Mouse (Mus musculus): ENCODE measurements around the gene Acot4. TPM values are rescaled to one million over a fixed set of nuclear protein-coding genes. Genes with fewer than 3 reads are reported as not detected.
"Not testable (repeated sequence)": the region's sequence is repeated elsewhere in the genome, so short reads cannot be mapped to it uniquely, and the experiment has no call there.

Acot4 gene
- polyA plus RNA-seq, 1 experiment from 2014 or later, result 0.27 TPM

DNA sequence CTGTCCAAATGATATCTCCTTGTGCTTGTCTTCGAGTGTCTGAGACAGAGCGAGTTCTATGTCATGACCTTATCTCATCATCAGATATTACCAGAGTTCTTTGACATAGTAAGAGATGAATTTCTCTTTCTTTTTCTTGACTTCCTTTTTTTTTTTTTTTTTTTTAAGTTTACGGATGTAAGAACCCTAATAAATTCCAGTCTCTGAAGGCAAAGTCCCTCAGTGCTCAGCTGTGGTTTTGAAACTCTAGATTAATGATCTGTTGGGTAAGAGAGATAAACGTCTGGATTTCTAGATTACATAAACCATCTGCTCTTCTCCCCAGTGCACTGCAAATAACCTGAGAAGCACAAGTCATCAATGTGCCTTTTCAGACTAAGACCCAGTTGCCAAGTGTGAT lies 4.1 kb upstream of the Acot4 start:
- Histone ChIP-seq H3K27ac (replicated peaks) (no peak overlapping the region), H3K4me1 (no peaks in the 10 kb centered on the region), H3K4me2 (replicated peaks) (no peak overlapping the region), H3K27me3 (no peaks in the 10 kb centered on the region), H3K4me3 (no peak overlapping the region), H3K9ac (replicated peaks) (no peak overlapping the region), H3K9me3 (no peaks in the 10 kb centered on the region), H3K36me3 (no peaks in the 10 kb centered on the region)
- WGBS, result 90% methylated on average over 4 of the region's 4 CpGs
- no peak for ATAC-seq (replicated peaks)

DNA sequence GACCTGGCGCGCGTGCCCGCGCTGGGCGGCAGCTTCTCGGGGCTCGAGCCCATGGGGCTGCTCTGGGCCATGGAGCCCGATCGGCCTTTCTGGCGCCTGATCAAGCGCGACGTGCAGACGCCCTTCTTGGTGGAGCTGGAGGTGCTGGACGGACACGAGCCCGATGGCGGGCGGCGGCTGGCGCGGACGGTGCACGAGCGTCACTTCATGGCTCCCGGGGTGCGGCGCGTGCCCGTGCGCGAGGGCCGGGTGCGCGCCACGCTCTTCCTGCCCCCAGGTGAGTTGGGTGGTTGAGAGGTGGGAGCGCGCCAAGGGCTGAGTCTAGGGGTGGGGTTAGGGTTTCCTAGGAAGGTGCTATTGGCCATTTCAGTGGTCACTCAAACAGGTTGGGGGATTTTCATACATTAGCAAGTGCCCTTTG lies 522 bp downstream of the Acot4 start, which contains the start of gene Gm49366:
Gene Gm49366 (plus strand): TSS at position 245 of the 421 bp plus-strand sequence.
- WGBS, result 2% methylated on average over 36 of the region's 39 CpGs
- H3K4me3 ChIP-seq, result peak within 1 kb of the TSS; percentile 45
- not testable (repeated sequence) for ATAC-seq (replicated peaks)

GRCm38 (mm10) chr12:84042248-84042647 lies 4.1 kb downstream of the Acot4 start:
- 90% methylated on average over 5 of the region's 5 CpGs for WGBS

More for the DNA sequence above, 522 bp downstream of the Acot4 start, which contains the start of gene Gm49366:
- H3K27me3 ChIP-seq; H3K4me1 ChIP-seq; H3K27ac ChIP-seq (replicated peaks); H3K9me3 ChIP-seq; H3K36me3 ChIP-seq: not testable (repeated sequence)
- Histone ChIP-seq H3K9ac (replicated peaks) (peak within 1 kb of the TSS; percentile 48), H3K4me2 (replicated peaks) (peak within 1 kb of the TSS; percentile 64)

GRCm38 (mm10) chr12:84044045-84044444 lies 5.9 kb downstream of the Acot4 start:
- Histone ChIP-seq H3K4me2 (replicated peaks) (no peak overlapping the region), H3K36me3 (no peaks in the 10 kb centered on the region), H3K4me3 (no peak overlapping the region), H3K27ac (replicated peaks) (no peak overlapping the region), H3K9me3 (0 out of 2 replicates have a peak, but pooled peaks cover 4% of the 10 kb centered on the region), H3K4me1 (no peaks in the 10 kb centered on the region), H3K27me3 (no peaks in the 10 kb centered on the region), H3K9ac (replicated peaks) (no peak overlapping the region)
- WGBS, result 74% methylated on average over 2 of the region's 2 CpGs
- ATAC-seq (replicated peaks), result no peak

More at GRCm38 (mm10) chr12:84042248-84042647, 4.1 kb downstream of the Acot4 start:
- Histone ChIP-seq H3K27ac (replicated peaks) (no peak overlapping the region), H3K36me3 (no peaks in the 10 kb centered on the region), H3K27me3 (no peaks in the 10 kb centered on the region), H3K9ac (replicated peaks) (no peak overlapping the region), H3K9me3 (0 out of 2 replicates have a peak, but pooled peaks cover 4% of the 10 kb centered on the region), H3K4me3 (no peak overlapping the region), H3K4me2 (replicated peaks) (no peak overlapping the region), H3K4me1 (no peaks in the 10 kb centered on the region)
- no peak for ATAC-seq (replicated peaks)

- Histone ChIP-seq H3K4me2 (replicated peaks) (no peak overlapping the region), H3K4me1 (no peaks in the 10 kb centered on the region), H3K36me3 (no peaks in the 10 kb centered on the region), H3K9ac (replicated peaks) (no peak overlapping the region), H3K9me3 (no peaks in the 10 kb centered on the region), H3K27me3 (peaks cover under 1% of the 10 kb centered on the region; the same call in 1 of the 2 replicates), H3K27ac (replicated peaks) (no peak overlapping the region), H3K4me3 (no peak overlapping the region)
- ATAC-seq (replicated peaks), result no peak
- 90% methylated on average over 1 of the region's 1 CpGs for WGBS
These were observed 8.7 kb downstream of the Acot4 start for GRCm38 (mm10) chr12:84046906-84047305.

DNA sequence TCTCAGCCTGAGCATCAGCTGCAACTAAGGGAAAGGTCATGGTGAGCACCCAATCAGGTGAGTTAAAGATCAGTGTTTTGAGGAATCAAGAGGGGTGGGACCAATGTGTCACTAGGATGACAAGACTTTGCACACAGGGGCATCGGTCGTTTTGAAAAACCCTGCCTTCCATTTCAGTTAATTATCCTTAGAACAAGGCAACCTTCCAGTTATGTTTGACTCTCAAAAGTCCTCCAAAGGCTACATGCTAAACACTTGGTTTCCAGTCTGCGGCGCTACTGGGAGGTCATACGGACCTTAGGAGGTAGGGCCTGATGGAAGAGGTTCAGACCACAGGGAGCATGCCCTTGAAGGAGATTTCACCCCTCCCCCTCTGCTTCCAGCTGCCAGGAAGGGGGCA lies 12.6 kb downstream of the Acot4 start:
- H3K9ac ChIP-seq (replicated peaks); H3K4me3 ChIP-seq; H3K4me1 ChIP-seq; ATAC-seq (replicated peaks); H3K36me3 ChIP-seq; H3K27ac ChIP-seq (replicated peaks); H3K9me3 ChIP-seq; H3K4me2 ChIP-seq (replicated peaks): not testable (repeated sequence)
- peaks cover 14% of the 10 kb centered on the region; the same call in 1 of the 2 replicates for H3K27me3 ChIP-seq
- 84% methylated on average over 5 of the region's 5 CpGs for WGBS

DNA sequence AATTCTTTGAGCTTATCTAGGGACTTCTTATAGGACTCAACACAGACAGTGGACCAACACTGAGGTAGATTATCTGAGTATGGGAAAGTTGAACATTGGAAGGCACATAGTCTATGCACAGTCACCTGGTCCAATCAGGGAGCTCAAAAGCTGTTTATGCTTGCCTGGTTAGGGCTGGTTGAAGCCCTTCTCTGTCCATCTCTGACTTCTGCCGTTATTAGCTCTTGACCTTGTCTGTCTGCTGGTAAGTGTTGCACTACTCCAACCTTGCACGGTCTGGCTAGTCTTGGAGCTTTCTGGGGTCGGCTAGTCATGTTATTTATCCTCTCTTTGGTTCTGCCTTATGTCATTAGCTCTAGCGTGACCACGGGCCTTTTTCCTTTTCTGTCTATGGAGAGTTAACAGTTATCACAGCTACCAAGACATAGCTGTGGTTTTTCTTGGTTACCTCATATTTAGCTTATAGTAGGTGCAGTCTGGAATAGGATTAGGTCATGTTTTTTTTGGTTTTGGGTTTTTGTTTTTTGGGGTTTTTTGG lies 13.8 kb downstream of the Acot4 start, which contains the start of gene Acot3:
Gene Acot3 (plus strand): TSS at position 208 of the 538 bp plus-strand sequence.
- peaks cover 6% of the 10 kb centered on the region for H3K4me1 ChIP-seq
- H3K4me3 ChIP-seq, result peak within 1 kb of the TSS; percentile 46
- WGBS, result 88% methylated on average over 5 of the region's 5 CpGs
- ATAC-seq (replicated peaks), result no peak
- H3K27me3 ChIP-seq, result peaks cover 14% of the 10 kb centered on the region; the same call in 1 of the 2 replicates
- H3K4me2 ChIP-seq (replicated peaks), result peak within 1 kb of the TSS; percentile 73; the same call in 1 of the 2 replicates
- H3K9me3 ChIP-seq, result no peaks in the 10 kb centered on the region
- no peak within 1 kb of the TSS for H3K27ac ChIP-seq (replicated peaks)
- H3K9ac ChIP-seq (replicated peaks), result no peak within 1 kb of the TSS
- H3K36me3 ChIP-seq, result no peaks in the 10 kb centered on the region

GRCm38 (mm10) chr12:84052609-84053008 lies 14.4 kb downstream of the Acot4 start:
- ATAC-seq (replicated peaks), result no peak
- Histone ChIP-seq H3K27ac (replicated peaks) (no peak overlapping the region), H3K4me1 (peaks cover 6% of the 10 kb centered on the region), H3K9me3 (no peaks in the 10 kb centered on the region), H3K27me3 (peaks cover 14% of the 10 kb centered on the region; the same call in 1 of the 2 replicates), H3K4me3 (no peak overlapping the region), H3K36me3 (no peaks in the 10 kb centered on the region), H3K9ac (replicated peaks) (no peak overlapping the region), H3K4me2 (replicated peaks) (no peak overlapping the region)
- WGBS, result 86% methylated on average over 7 of the region's 7 CpGs

GRCm38 (mm10) chr12:84053173-84053572 lies 15.0 kb downstream of the Acot4 start:
- Histone ChIP-seq H3K9ac (replicated peaks) (peak overlapping the region; percentile 39), H3K27ac (replicated peaks) (no peak overlapping the region), H3K27me3 (peaks cover 14% of the 10 kb centered on the region; the same call in 1 of the 2 replicates), H3K4me3 (peak overlapping the region; percentile 46), H3K36me3 (no peaks in the 10 kb centered on the region), H3K4me2 (replicated peaks) (peak overlapping the region; percentile 73), H3K4me1 (peaks cover 6% of the 10 kb centered on the region), H3K9me3 (no peaks in the 10 kb centered on the region)
- no peak; the same call in 1 of the 2 replicates for ATAC-seq (replicated peaks)
- WGBS, result 8% methylated on average over 16 of the region's 16 CpGs

- Histone ChIP-seq H3K9me3 (no peaks in the 10 kb centered on the region), H3K9ac (replicated peaks) (peak overlapping the region; percentile 39), H3K4me2 (replicated peaks) (peak overlapping the region; percentile 73), H3K27ac (replicated peaks) (no peak overlapping the region), H3K27me3 (peaks cover 14% of the 10 kb centered on the region; the same call in 1 of the 2 replicates), H3K36me3 (no peaks in the 10 kb centered on the region), H3K4me3 (peak overlapping the region; percentile 46), H3K4me1 (peaks cover 6% of the 10 kb centered on the region)
- ATAC-seq (replicated peaks), result no peak
- WGBS, result 3% methylated on average over 41 of the region's 46 CpGs
These were observed 15.7 kb downstream of the Acot4 start for GRCm38 (mm10) chr12:84053679-84054391.

- WGBS, result 33% methylated on average over 2 of the region's 2 CpGs
- H3K27ac ChIP-seq (replicated peaks), result no peak overlapping the region
- no peak overlapping the region for H3K4me3 ChIP-seq
- H3K4me1 ChIP-seq, result no peaks in the 10 kb centered on the region
- H3K4me2 ChIP-seq (replicated peaks), result no peak overlapping the region
- ATAC-seq (replicated peaks), result no peak
- 0 out of 2 replicates have a peak, but pooled peaks cover 3% of the 10 kb centered on the region for H3K9me3 ChIP-seq
- H3K27me3 ChIP-seq, result no peaks in the 10 kb centered on the region
- no peaks in the 10 kb centered on the region for H3K36me3 ChIP-seq
- no peak overlapping the region for H3K9ac ChIP-seq (replicated peaks)
These were observed 22.8 kb downstream of the Acot4 start for GRCm38 (mm10) chr12:84060946-84061345.

DNA sequence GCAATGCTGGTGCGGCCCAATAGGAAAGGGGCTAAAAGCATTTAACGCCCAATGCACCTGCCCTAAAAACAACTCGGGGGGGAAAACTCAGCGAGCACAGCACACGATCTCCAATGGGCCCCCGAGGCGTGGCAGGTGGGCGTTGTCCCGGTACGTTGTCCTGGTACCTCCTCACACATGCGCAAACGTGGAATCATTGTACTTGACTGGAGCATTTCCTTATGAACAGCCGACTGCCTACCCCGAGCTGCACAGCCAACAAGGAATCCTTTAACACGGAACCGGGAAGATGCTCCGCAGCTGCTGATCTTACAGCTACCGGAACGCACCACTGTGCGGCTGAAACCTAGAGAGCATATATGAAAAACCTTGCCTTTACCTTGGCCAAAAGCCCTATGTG lies 24.2 kb downstream of the Acot4 start:
- ATAC-seq (replicated peaks), result no peak
- Histone ChIP-seq H3K4me3 (no peak overlapping the region), H3K27ac (replicated peaks) (no peak overlapping the region), H3K27me3 (no peaks in the 10 kb centered on the region), H3K9ac (replicated peaks) (no peak overlapping the region), H3K36me3 (no peaks in the 10 kb centered on the region), H3K4me1 (no peaks in the 10 kb centered on the region), H3K4me2 (replicated peaks) (no peak overlapping the region), H3K9me3 (0 out of 2 replicates have a peak, but pooled peaks cover 3% of the 10 kb centered on the region)
- 94% methylated on average over 20 of the region's 20 CpGs for WGBS

Measured in forebrain, embryonic 15.5 days (tissue).